Mouse (Mus musculus) urinary bladder, postnatal 10 days (tissue): ENCODE measurements around the gene Rgs8.

Source experiments
- DNase-seq: peaks from one replicate; pipeline ENCODE4 v3.0.0; 2022; ENCODE audit warnings: low spot score

Gene Rgs8

DNA sequence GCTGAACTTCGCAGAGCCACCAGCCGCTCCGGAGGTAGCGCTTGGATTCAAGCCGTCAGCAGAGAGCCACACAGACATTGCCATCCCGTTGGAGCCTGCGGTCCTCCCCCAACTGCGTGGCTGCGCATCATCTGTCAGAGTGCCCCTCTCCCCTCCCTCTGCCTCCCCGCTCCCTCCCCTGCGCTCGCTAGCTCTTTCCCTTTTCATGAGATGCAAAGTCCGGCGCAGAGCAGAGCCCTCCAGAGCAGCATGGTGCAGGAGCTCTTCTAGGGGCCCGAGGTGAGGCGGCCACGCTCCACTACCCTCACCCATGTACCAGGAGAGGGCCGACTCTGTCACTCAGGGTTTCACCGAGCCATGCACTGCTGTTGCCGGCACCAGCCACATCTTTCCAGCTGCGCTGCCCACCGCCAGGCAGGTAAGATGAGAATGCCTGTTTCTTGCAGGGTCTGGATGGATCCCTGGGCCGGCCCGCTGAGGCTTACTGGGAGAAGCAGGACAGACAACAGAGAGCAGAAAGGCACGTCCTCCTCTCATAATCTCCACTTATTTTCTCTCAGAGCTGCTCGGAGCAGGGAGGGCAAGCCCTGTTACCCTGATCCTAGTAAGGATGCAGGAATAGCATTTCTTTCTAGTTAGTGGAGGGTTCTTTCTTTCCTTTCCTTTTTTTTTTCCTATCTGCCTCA lies at the start of gene Rgs8:
Gene Rgs8, plus strand, starts transcription at position 88 of the 686 bp plus-strand sequence.
- no peak for DNase-seq

DNA sequence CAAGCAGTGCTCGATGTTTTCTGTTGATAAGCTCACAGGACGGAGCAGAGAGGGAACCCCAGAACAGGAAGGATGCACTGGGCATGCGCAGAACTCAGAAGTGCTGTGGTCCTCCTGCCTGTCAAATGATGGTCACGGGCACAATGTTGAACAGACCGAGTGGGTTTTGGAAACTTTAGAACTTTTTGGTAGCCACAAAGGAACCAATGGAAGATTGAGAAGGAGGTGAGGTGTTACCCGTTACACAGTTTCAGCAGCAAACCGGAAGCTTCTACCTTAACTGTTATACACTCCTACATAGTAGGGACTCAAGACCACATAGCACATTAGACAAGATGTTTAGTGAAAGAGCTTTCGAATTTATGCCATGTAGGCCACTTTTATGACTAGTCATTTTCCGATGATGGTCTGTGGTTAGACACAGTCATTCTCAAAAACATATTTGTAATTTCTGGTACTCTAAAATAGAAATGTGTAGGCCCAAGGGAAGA lies 35.4 kb upstream of the Rgs8 start:
- no peak for DNase-seq

- no peak for DNase-seq
Observed at GRCm38 (mm10) chr1:153623036-153623435, 29.8 kb upstream of the Rgs8 start.

DNA sequence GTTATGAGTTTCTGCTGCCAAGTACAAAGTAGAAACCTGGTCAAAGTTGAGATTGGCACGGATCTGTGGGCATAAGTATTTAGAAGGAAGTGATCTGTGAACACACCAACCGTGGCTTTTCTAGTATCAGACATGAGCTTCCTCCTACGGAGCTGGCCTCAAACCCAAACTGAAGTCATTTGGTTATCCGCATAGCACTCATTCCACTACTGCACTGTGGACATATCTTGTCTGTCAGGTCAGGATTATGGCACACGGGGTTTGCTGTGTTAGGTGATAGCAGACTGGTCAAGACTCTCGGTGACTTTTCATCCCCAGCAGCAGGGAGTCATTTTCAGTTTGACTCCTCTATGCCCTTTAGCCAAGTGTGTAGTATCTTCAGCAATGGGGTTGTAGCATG lies 20.1 kb upstream of the Rgs8 start:
- DNase-seq = no peak

DNA sequence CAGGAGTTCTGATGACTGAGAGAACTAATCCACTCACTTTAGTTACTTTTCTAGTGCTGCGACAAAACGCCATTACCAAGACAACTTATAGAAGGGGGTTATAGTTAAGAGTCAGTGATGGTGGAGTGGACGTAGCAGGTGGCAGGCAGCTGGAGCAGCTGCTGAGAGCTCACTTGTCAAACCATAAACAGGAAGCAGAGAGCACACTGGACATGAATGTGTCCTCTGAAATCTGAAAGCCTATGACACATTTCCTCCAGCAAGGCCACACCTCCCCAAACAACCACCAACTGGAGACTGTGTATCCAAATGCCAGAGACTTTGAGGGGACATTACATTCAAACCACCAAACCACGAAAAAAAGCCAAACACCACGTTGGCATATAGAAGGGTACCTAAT lies 17.8 kb upstream of the Rgs8 start:
- no peak for DNase-seq

DNA sequence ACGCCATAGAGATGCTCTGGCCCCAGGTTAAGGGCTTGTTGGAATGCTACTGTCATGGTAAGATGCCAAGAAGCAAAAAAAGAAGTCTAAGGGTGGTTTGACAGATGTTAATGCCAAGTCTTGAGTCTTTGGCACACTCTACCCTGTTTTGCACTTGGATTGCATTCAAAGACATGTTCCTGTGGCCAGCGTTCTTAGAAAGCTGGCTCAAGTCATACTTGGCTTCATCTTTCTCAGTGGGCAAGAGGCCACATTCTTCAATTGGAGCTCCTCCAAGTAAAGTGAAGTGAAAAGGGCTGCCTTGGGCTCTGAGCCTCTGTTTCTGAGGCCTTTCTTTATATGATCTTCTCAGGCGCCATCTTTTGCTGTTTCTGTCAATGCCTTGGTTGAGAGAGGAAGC lies 17.3 kb upstream of the Rgs8 start:
- no peak for DNase-seq

- no peak for DNase-seq
Observed at GRCm38 (mm10) chr1:153636821-153637220, 16.0 kb upstream of the Rgs8 start.

- no peak for DNase-seq
Observed at GRCm38 (mm10) chr1:153641492-153641939, 11.3 kb upstream of the Rgs8 start.

- DNase-seq = no peak
Observed at GRCm38 (mm10) chr1:153641940-153642501, 10.8 kb upstream of the Rgs8 start.

- no peak for DNase-seq
Observed at GRCm38 (mm10) chr1:153653674-153654073, 849 bp downstream of the Rgs8 start.

DNA sequence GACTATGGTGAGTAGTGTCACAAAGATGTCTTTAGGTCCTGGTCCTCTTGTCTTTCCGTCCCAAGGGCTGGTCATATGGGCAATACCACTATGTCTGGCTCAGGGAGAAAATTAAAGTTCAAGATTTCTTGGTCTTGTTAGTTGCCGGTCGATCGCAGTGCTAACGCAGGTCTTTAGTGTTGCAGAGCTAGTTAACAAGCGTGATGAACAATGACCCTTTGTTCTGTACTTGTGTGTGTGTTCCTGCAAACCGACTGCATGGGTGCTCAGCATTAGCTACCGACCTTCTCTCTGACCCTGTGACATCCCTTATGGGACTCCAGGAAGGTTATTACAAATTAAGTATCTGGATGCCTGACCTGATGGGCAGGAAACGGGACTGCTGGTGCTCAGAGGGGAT lies 6.8 kb downstream of the Rgs8 start:
- DNase-seq = no peak

GRCm38 (mm10) chr1:153660982-153661688 lies 8.3 kb downstream of the Rgs8 start:
- DNase-seq = no peak

- DNase-seq = no peak
Observed at GRCm38 (mm10) chr1:153661689-153662002, 8.8 kb downstream of the Rgs8 start.

- DNase-seq = no peak
Observed at GRCm38 (mm10) chr1:153662362-153662761, 9.5 kb downstream of the Rgs8 start.

- no peak for DNase-seq
Observed at GRCm38 (mm10) chr1:153665066-153665715, 12.4 kb downstream of the Rgs8 start.

DNA sequence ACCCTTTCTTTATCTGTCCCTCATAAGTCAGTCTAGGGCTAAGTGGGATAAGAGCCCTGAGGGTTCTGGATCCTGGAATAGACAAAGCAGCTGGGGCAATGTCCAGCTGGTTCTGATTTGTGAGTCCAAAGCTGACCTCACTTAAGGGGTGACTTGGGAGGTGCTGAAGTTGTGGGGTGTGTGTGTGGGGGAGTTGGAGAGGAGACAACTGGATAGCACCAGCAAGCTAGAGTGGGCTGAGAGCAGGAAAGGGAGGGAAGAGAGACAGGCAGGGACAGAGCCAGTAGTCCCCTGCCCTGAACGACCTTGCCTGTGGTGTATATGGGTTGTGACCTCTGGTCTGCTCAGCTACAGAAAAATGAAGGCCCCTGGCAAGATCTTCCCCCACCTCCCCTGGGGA lies 13.4 kb downstream of the Rgs8 start:
- no peak for DNase-seq

GRCm38 (mm10) chr1:153667244-153667727 lies 14.5 kb downstream of the Rgs8 start:
- no peak for DNase-seq

- DNase-seq = no peak
Observed at GRCm38 (mm10) chr1:153667781-153668180, 15.0 kb downstream of the Rgs8 start.

- DNase-seq = no peak
Observed at GRCm38 (mm10) chr1:153669086-153669485, 16.3 kb downstream of the Rgs8 start.

- DNase-seq = no peak
Observed at GRCm38 (mm10) chr1:153669728-153670127, 16.9 kb downstream of the Rgs8 start.

GRCm38 (mm10) chr1:153671352-153671751 lies 18.5 kb downstream of the Rgs8 start:
- DNase-seq = no peak

GRCm38 (mm10) chr1:153672698-153673097 lies 19.9 kb downstream of the Rgs8 start:
- no peak for DNase-seq

DNA sequence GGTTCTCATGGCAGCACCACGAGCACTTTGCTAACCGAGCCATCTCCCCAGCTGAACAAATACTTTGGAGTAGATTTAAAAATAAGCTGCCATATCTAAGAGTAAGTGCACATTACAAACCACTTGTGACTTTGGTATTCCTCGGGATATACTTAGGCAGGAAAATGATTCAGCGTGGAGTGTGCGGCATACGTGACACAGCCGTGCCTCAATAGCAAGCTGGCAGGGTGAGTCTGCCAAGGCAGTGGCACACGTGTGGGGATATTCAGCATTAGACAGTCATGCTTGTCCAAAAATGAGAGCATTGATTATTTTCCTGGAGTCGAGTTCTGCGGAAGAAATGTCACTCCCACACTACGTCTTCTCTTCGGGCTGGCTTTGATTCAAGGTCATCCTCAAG lies 21.1 kb downstream of the Rgs8 start:
- no peak for DNase-seq
